Mouse (Mus musculus) heart, embryonic 13.5 days (tissue): ENCODE data around the gene Eng. TPM values are rescaled to one million over a fixed set of nuclear protein-coding genes. Genes with fewer than 3 reads are reported as not detected.

Experiments used
- ATAC-seq: fragments of 200-750 bp; cut with Nextera tagmentation; 2 replicates; pipeline ENCODE4 v1.8.0; 2017; ENCODE audit warnings: moderate TSS enrichment; ENCODE audit not compliant: insufficient number of reproducible peaks, low FRiP score, low TSS enrichment; ENCODE audit errors: extremely low read depth
- H3K27ac ChIP-seq: fragments of 300-500 bp; sonication (generic); replicated peaks from 2 replicates; pipeline ENCODE4 v1.5.1; 2015; ENCODE audit warnings: moderate library complexity, mild to moderate bottlenecking, inconsistent platforms
- H3K27me3 ChIP-seq: fragments of 300-500 bp; sonication (generic); replicated peaks from 2 replicates; pipeline ENCODE4 v1.6.1; 2015; ENCODE audit warnings: mild to moderate bottlenecking, inconsistent platforms
- H3K36me3 ChIP-seq: fragments of 300-500 bp; sonication (generic); 2 replicates; pipeline ENCODE4 v1.6.1; 2015; ENCODE audit warnings: mild to moderate bottlenecking, inconsistent platforms
- H3K4me1 ChIP-seq: fragments of 300-500 bp; sonication (generic); 2 replicates; pipeline ENCODE4 v1.6.1; 2015; ENCODE audit warnings: inconsistent platforms
- H3K4me2 ChIP-seq: fragments of 300-500 bp; sonication (generic); 2 replicates; pipeline ENCODE4 v1.6.1; 2015; ENCODE audit warnings: inconsistent platforms, mild to moderate bottlenecking, moderate library complexity
- H3K4me3 ChIP-seq: fragments of 300-500 bp; sonication (generic); 2 replicates; pipeline ENCODE4 v1.5.1; 2015; ENCODE audit warnings: moderate library complexity, mild to moderate bottlenecking, inconsistent platforms
- H3K9ac ChIP-seq: fragments of 300-500 bp; sonication (generic); 2 replicates; pipeline ENCODE4 v1.6.1; 2015; ENCODE audit warnings: inconsistent platforms, mild to moderate bottlenecking, moderate library complexity
- H3K9me3 ChIP-seq: fragments of 300-500 bp; sonication (generic); 2 replicates; pipeline ENCODE4 v1.6.1; 2016; ENCODE audit warnings: inconsistent platforms
- WGBS: fragments of 180-500 bp; shearing (Covaris S2); methylation state at CpG from one replicate; pipeline ENCODE4 v1.1.7; 2015; ENCODE audit warnings: mixed read lengths; 5-methylcytosine and 5-hydroxymethylcytosine counted together
- polyA plus RNA-seq: library from polyadenylated mRNA; unstranded; fragments of >200 nt; fragmentation: Nextera tagmentation; extraction: Ambion mirVana; gene quantifications from 2 replicates; pipeline ENCODE4 v1.2.1, GENCODE M21; 2015

Eng gene
- polyA plus RNA-seq, 1 experiment from 2014 or later: 155 TPM

GRCm38 (mm10) chr2:32712934-32713817, 66.8 kb downstream of the Eng start, which contains the start of gene Cdk9:
Gene Cdk9, minus strand, starts transcription at chr2:32713076.
- Histone ChIP-seq H3K27me3 (no peaks in the 10 kb centered on the region), H3K9ac (peak within 1 kb of the TSS; percentile 97), H3K4me3 (peak within 1 kb of the TSS; percentile 87), H3K36me3 (peaks cover 34% of the 10 kb centered on the region), H3K4me2 (peak within 1 kb of the TSS; percentile 81), H3K27ac (peak within 1 kb of the TSS; percentile 99), H3K9me3 (no peaks in the 10 kb centered on the region), H3K4me1 (peaks cover 38% of the 10 kb centered on the region)
- WGBS: under 1% methylated on average over 64 of the region's 79 CpGs
- peak; percentile 78 for ATAC-seq

- ATAC-seq: no peak
- Histone ChIP-seq H3K9me3 (no peaks in the 10 kb centered on the region), H3K4me2 (peak overlapping the region; percentile 81), H3K9ac (peak overlapping the region; percentile 97), H3K27me3 (no peaks in the 10 kb centered on the region), H3K4me3 (no peak overlapping the region), H3K36me3 (peaks cover 23% of the 10 kb centered on the region), H3K4me1 (peaks cover 38% of the 10 kb centered on the region), H3K27ac (peak overlapping the region; percentile 99)
- 44% methylated on average over 11 of the region's 11 CpGs for WGBS
These were observed 68.0 kb downstream of the Eng start for GRCm38 (mm10) chr2:32714117-32714986.

GRCm38 (mm10) chr2:32714987-32715425, 68.6 kb downstream of the Eng start:
- Histone ChIP-seq H3K4me2 (peak overlapping the region; percentile 22; the same call in 1 of the 2 replicates), H3K27me3 (no peaks in the 10 kb centered on the region), H3K9me3 (no peaks in the 10 kb centered on the region), H3K4me3 (no peak overlapping the region), H3K9ac (peak overlapping the region; percentile 97), H3K36me3 (peaks cover 16% of the 10 kb centered on the region), H3K4me1 (peaks cover 38% of the 10 kb centered on the region), H3K27ac (peak overlapping the region; percentile 99)
- no peak for ATAC-seq
- WGBS: 41% methylated on average over 4 of the region's 4 CpGs

- Histone ChIP-seq H3K4me2 (no peak overlapping the region), H3K27me3 (no peaks in the 10 kb centered on the region), H3K4me1 (peaks cover 37% of the 10 kb centered on the region), H3K4me3 (no peak overlapping the region), H3K9ac (no peak overlapping the region), H3K27ac (no peak overlapping the region), H3K36me3 (no peaks in the 10 kb centered on the region), H3K9me3 (no peaks in the 10 kb centered on the region)
- 58% methylated on average over 9 of the region's 9 CpGs for WGBS
- ATAC-seq: no peak
These were observed 72.4 kb downstream of the Eng start for GRCm38 (mm10) chr2:32718761-32719160.

- Histone ChIP-seq H3K4me1 (peaks cover 24% of the 10 kb centered on the region), H3K27me3 (no peaks in the 10 kb centered on the region), H3K36me3 (peaks cover 3% of the 10 kb centered on the region; the same call in 1 of the 2 replicates), H3K4me2 (no peak overlapping the region), H3K4me3 (no peak overlapping the region), H3K27ac (no peak overlapping the region), H3K9me3 (no peaks in the 10 kb centered on the region), H3K9ac (no peak overlapping the region)
- ATAC-seq: no peak
- WGBS: 79% methylated on average over 3 of the region's 3 CpGs
These were observed 73.7 kb downstream of the Eng start for GRCm38 (mm10) chr2:32720053-32720452.

GRCm38 (mm10) chr2:32720681-32721229, 74.4 kb downstream of the Eng start, which contains the start of gene Sh2d3c:
Gene Sh2d3c, plus strand, starts transcription at chr2:32721055.
- no peaks in the 10 kb centered on the region for H3K9me3 ChIP-seq
- H3K4me1 ChIP-seq: peaks cover 19% of the 10 kb centered on the region
- peak within 1 kb of the TSS; percentile 59 for H3K4me2 ChIP-seq
- peak within 1 kb of the TSS; percentile 67 for H3K9ac ChIP-seq
- H3K27ac ChIP-seq: peak within 1 kb of the TSS; percentile 54
- H3K36me3 ChIP-seq: peaks cover 10% of the 10 kb centered on the region; the same call in 1 of the 2 replicates
- 29% methylated on average over 8 of the region's 8 CpGs for WGBS
- no peaks in the 10 kb centered on the region for H3K27me3 ChIP-seq
- H3K4me3 ChIP-seq: peak within 1 kb of the TSS; percentile 37
- no peak for ATAC-seq

- H3K27ac ChIP-seq: no peak overlapping the region; the same call in 1 of the 2 replicates
- H3K9me3 ChIP-seq: no peaks in the 10 kb centered on the region
- peak overlapping the region; percentile 67 for H3K9ac ChIP-seq
- ATAC-seq: no peak
- WGBS: 44% methylated on average over 6 of the region's 6 CpGs
- peak overlapping the region; percentile 37 for H3K4me3 ChIP-seq
- H3K4me1 ChIP-seq: peaks cover 21% of the 10 kb centered on the region
- peak overlapping the region; percentile 59 for H3K4me2 ChIP-seq
- H3K36me3 ChIP-seq: peaks cover 10% of the 10 kb centered on the region; the same call in 1 of the 2 replicates
- no peaks in the 10 kb centered on the region for H3K27me3 ChIP-seq
These were observed 75.7 kb downstream of the Eng start for GRCm38 (mm10) chr2:32722046-32722445.

GRCm38 (mm10) chr2:32722581-32722980, 76.2 kb downstream of the Eng start:
- Histone ChIP-seq H3K4me3 (no peak overlapping the region), H3K9me3 (no peaks in the 10 kb centered on the region), H3K4me2 (0 out of 2 replicates have a peak overlapping the region, but pooled peaks have one; percentile 59), H3K9ac (peak overlapping the region; percentile 67; the same call in 1 of the 2 replicates), H3K4me1 (peaks cover 27% of the 10 kb centered on the region), H3K27ac (no peak overlapping the region), H3K27me3 (no peaks in the 10 kb centered on the region), H3K36me3 (peaks cover 10% of the 10 kb centered on the region; the same call in 1 of the 2 replicates)
- no peak for ATAC-seq
- 69% methylated on average over 3 of the region's 3 CpGs for WGBS

GRCm38 (mm10) chr2:32724149-32724548, 77.8 kb downstream of the Eng start:
- ATAC-seq: no peak
- Histone ChIP-seq H3K4me1 (peaks cover 33% of the 10 kb centered on the region), H3K36me3 (peaks cover 10% of the 10 kb centered on the region; the same call in 1 of the 2 replicates), H3K4me2 (no peak overlapping the region), H3K4me3 (no peak overlapping the region), H3K9ac (no peak overlapping the region), H3K27ac (no peak overlapping the region), H3K9me3 (no peaks in the 10 kb centered on the region), H3K27me3 (no peaks in the 10 kb centered on the region)
- 65% methylated on average over 4 of the region's 4 CpGs for WGBS

GRCm38 (mm10) chr2:32724832-32725790, 78.7 kb downstream of the Eng start:
- ATAC-seq: no peak
- Histone ChIP-seq H3K9me3 (no peaks in the 10 kb centered on the region), H3K27me3 (no peaks in the 10 kb centered on the region), H3K4me3 (no peak overlapping the region), H3K4me2 (no peak overlapping the region), H3K36me3 (peaks cover 10% of the 10 kb centered on the region; the same call in 1 of the 2 replicates), H3K4me1 (peaks cover 40% of the 10 kb centered on the region), H3K9ac (no peak overlapping the region), H3K27ac (peak overlapping the region; percentile 36; the same call in 1 of the 2 replicates)
- 72% methylated on average over 16 of the region's 16 CpGs for WGBS
